ENCODE assay signal across 8 mouse cellular contexts in genomic region chr2:60881571-60882041, GRCm38 (mm10).
DNase-seq lines count a peak whose midpoint lies in the region; ATAC-seq and TF ChIP-seq lines count a peak whose summit lies in the region.

No protein-coding gene starts in this region.

- H3K4me1 ChIP-seq in liver, adult 2 months (ENCODE audit: control insufficient read depth, insufficient read depth, low read length): peaks cover 13% of the 10 kb centered on the region
- H3K4me1 ChIP-seq in bone marrow macrophage, adult 2 months (ENCODE audit: control insufficient read depth, insufficient read depth, low read length): peaks cover 43% of the 10 kb centered on the region
- peaks cover 22% of the 10 kb centered on the region for H3K4me1 ChIP-seq in heart, postnatal 0 days (ENCODE audit: control insufficient read depth, insufficient read depth)
- peaks cover 17% of the 10 kb centered on the region for H3K4me1 ChIP-seq in midbrain, embryonic 11.5 days (ENCODE audit: control insufficient read depth, insufficient read depth, low read length)

- H3K36me3 ChIP-seq in liver, adult 2 months (ENCODE audit: control insufficient read depth, insufficient read depth, low read length): no peaks in the 10 kb centered on the region
- H3K36me3 ChIP-seq in heart, postnatal 0 days (replicated peaks; ENCODE audit: control insufficient read depth, insufficient read depth, low read length): no peaks in the 10 kb centered on the region
- H3K36me3 ChIP-seq in midbrain, embryonic 11.5 days (ENCODE audit: control insufficient read depth, insufficient read depth, low read length): no peaks in the 10 kb centered on the region

- H3K9ac ChIP-seq in liver, adult 2 months (ENCODE audit: low read depth, low read length): peak overlapping the region; percentile 92
- peak overlapping the region; percentile 98 for H3K9ac ChIP-seq in heart, postnatal 0 days (replicated peaks; ENCODE audit: low read depth, low read length)
- H3K9ac ChIP-seq in midbrain, embryonic 11.5 days (ENCODE audit: low read length): peak overlapping the region; percentile 84

- no peak for TF ChIP-seq POLR2A in liver, adult 2 months (IDR thresholded peaks at IDR 0.05; ENCODE audit: extremely low read depth, insufficient read depth, low read length)
- no peak for TF ChIP-seq POLR2A in bone marrow macrophage, adult 2 months (IDR thresholded peaks at IDR 0.05; ENCODE audit: borderline replicate concordance, low read depth, low read length)

- H3K4me2 ChIP-seq in heart, postnatal 0 days (ENCODE audit: low read depth, low read length): peak overlapping the region; percentile 80
- peak overlapping the region; percentile 95 for H3K4me2 ChIP-seq in midbrain, embryonic 11.5 days

- DNase-seq in liver, adult 2 months (ENCODE audit: extremely low read depth, low read depth, low spot score): no peak
- DNase-seq in liver: no peak
- peak; percentile 29 for DNase-seq in heart, postnatal 0 days (ENCODE audit: low spot score)
- DNase-seq in midbrain, embryonic 11.5 days (ENCODE audit: low spot score, missing footprints): peak; percentile 93
- DNase-seq in urinary bladder, postnatal 36 days (ENCODE audit: low spot score in 2 of 2): no peak
- DNase-seq in c-Kit-positive CD71-positive TER-119-positive erythroid progenitor cells, embryonic 14.5 days (ENCODE audit: low spot score): no peak
- DNase-seq in right cerebral cortex, adult 18-20 months: no peak

- no peak for TF ChIP-seq CTCF in liver, adult 2 months (IDR thresholded peaks at IDR 0.05; ENCODE audit: low read depth, low read length)
- TF ChIP-seq CTCF in bone marrow macrophage, adult 2 months (IDR thresholded peaks at IDR 0.05; ENCODE audit: low read depth, low read length): no peak
- no peak for TF ChIP-seq CTCF in heart, postnatal 0 days (IDR thresholded peaks at IDR 0.05; ENCODE audit: low read depth)

- H3K4me3 ChIP-seq in liver, adult 2 months (ENCODE audit: insufficient read depth, low read depth, low read length): peak overlapping the region; percentile 84
- peak overlapping the region; percentile 95 for H3K4me3 ChIP-seq in bone marrow macrophage, adult 2 months (ENCODE audit: insufficient read depth, low read length)
- H3K4me3 ChIP-seq in heart, postnatal 0 days (ENCODE audit: low read depth, low read length): peak overlapping the region; percentile 98
- H3K4me3 ChIP-seq in midbrain, embryonic 11.5 days (ENCODE audit: low read depth, low read length): peak overlapping the region; percentile 81

- H3K27ac ChIP-seq in liver, adult 2 months (replicated peaks; ENCODE audit: insufficient read depth, low read depth, low read length): peak overlapping the region; percentile 37
- H3K27ac ChIP-seq in bone marrow macrophage, adult 2 months (ENCODE audit: insufficient read depth, low read depth, low read length): peak overlapping the region; percentile 65
- H3K27ac ChIP-seq in heart, postnatal 0 days (ENCODE audit: low read depth): peak overlapping the region; percentile 96
- H3K27ac ChIP-seq in midbrain, embryonic 11.5 days (ENCODE audit: low read depth, low read length): no peak overlapping the region; the same call in 1 of the 2 replicates

- H3K79me2 ChIP-seq in liver, adult 2 months (ENCODE audit: control insufficient read depth, insufficient read depth, low read length): peaks cover 19% of the 10 kb centered on the region

- H3K27me3 ChIP-seq in liver, adult 2 months (ENCODE audit: control insufficient read depth, insufficient read depth, low read length): no peaks in the 10 kb centered on the region
- no peaks in the 10 kb centered on the region for H3K27me3 ChIP-seq in heart, postnatal 0 days (ENCODE audit: control insufficient read depth, insufficient read depth, low read length)
- peaks cover 17% of the 10 kb centered on the region for H3K27me3 ChIP-seq in midbrain, embryonic 11.5 days (ENCODE audit: control insufficient read depth, insufficient read depth, low read length)

- peak; percentile 63 for ATAC-seq in heart, postnatal 0 days (ENCODE audit: insufficient read depth, low read depth)
- no peak for ATAC-seq in midbrain, embryonic 11.5 days (ENCODE audit: low FRiP score)

- TF ChIP-seq EP300 in heart, postnatal 0 days (IDR thresholded peaks at IDR 0.05; ENCODE audit: low read depth): no peak

- H3K9me3 ChIP-seq in heart, postnatal 0 days (replicated peaks; ENCODE audit: control insufficient read depth, low read length): no peaks in the 10 kb centered on the region
- no peaks in the 10 kb centered on the region for H3K9me3 ChIP-seq in midbrain, embryonic 11.5 days (ENCODE audit: control insufficient read depth, low read length)

- WGBS in liver, adult 2 months: 10% methylated on average over 27 of the region's 27 CpGs
- WGBS in heart, postnatal 0 days: 2% methylated on average over 27 of the region's 27 CpGs
- 1% methylated on average over 17 of the region's 27 CpGs for WGBS in midbrain, embryonic 11.5 days

Comparison
In these comparisons a context has a peak if more than half of its experiments do, and no peak if none do; other contexts are left out.
1. DNase-seq: peak in heart, postnatal 0 days (single experiment) and midbrain, embryonic 11.5 days (single experiment); none in liver, adult 2 months (single experiment), liver (single experiment), urinary bladder, postnatal 36 days (0 of 2), c-Kit-positive CD71-positive TER-119-positive erythroid progenitor cells, embryonic 14.5 days (single experiment) and right cerebral cortex, adult 18-20 months (single experiment).
2. Peak in every context shown above with its lines, with median percentiles within 50 percentile points of each other: H3K4me3 ChIP-seq and H3K9ac ChIP-seq.